Mouse (Mus musculus): ENCODE measurements around the gene Adcy10. TPM values are rescaled to one million over a fixed set of nuclear protein-coding genes. Genes with fewer than 3 reads are reported as not detected.

The Adcy10 gene
- total RNA-seq, 2 experiments from 2014 or later: 0.41 to 0.71 TPM

DNA sequence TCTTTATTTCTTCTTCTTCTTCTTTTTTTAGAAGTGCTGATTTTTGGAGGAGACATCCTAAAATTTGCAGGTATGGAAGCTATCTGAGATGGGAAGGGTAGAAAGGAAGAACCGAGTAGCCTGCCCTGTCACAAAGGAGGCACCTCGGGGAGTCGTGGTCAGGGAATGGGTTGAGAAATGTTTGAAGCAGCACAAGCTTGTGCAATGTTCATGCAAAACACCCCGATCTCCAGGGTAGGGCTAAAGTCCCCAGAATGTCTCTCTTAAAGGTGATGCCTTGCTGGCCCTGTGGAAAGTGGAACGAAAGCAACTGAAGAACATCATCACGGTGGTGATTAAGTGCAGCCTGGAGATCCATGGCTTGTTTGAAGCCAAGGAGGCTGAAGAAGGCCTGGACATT, 21.3 kb downstream of the Adcy10 start:
- no peak for DNase-seq (ENCODE audit: low spot score in 2 of 2)
- intact Hi-C loops (cut with DNase I): no loop called here

GRCm38 (mm10) chr1:165510161-165510560, 25.2 kb downstream of the Adcy10 start:
- intact Hi-C loops (cut with DNase I): no loop called here

GRCm38 (mm10) chr1:165520716-165521115, 35.7 kb downstream of the Adcy10 start:
- intact Hi-C loops (cut with DNase I): no loop called here
- no peak for DNase-seq (ENCODE audit: low spot score in 2 of 2)

More at GRCm38 (mm10) chr1:165510161-165510560, 25.2 kb downstream of the Adcy10 start:
- DNase-seq (ENCODE audit: low spot score in 2 of 2): no peak

GRCm38 (mm10) chr1:165536079-165536675, 51.2 kb downstream of the Adcy10 start:
- DNase-seq (ENCODE audit: low spot score in 2 of 2): peak in 1 of 2 experiments; percentile 11
- intact Hi-C loops (cut with DNase I): no loop called here

DNA sequence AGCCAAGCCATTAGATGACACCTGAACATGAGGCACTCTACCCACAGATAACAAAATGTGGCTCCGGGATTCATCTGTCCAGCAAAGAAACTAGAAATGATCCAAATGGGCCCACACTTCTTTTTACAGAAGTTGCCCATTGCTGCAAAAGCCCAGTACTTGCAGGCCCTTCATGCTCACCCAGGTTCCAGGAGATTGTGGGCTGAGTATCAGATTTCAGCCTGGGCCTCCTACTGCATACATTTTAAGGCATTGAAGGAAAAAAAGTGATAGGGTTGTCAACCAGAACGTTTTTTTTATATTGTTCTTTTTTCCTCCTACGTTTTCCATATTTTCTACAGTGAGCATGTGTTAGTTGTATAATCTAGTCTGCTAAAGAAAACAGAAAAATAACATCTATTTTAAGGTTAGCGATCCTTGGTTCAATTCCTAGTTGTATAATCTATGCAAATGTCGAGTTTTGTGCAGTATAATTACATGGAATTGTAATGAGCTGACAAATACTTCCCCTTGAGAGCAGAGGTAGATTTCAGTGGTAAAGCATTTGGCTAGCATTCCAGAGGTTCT, 52.3 kb downstream of the Adcy10 start:
- DNase-seq (ENCODE audit: low spot score in 2 of 2): peak in 1 of 2 experiments; percentile 68
- intact Hi-C loops (cut with DNase I): no loop called here

- peak; percentile 51 to 73 for DNase-seq (ENCODE audit: low spot score in 2 of 2)
- intact Hi-C loops (cut with DNase I): loop anchor here (5.0 kb wide), 1 partner anchor 94 kb away; the partner anchor contains the start of genes Dcaf6 and Mpc2
Measured at GRCm38 (mm10) chr1:165556711-165557110, 71.7 kb downstream of the Adcy10 start.

GRCm38 (mm10) chr1:165559073-165559472, 74.1 kb downstream of the Adcy10 start:
- DNase-seq (ENCODE audit: low spot score in 2 of 2): peak; percentile 77 to 94
- intact Hi-C loops (cut with DNase I): loop anchor here (5.0 kb wide), 1 partner anchor 97 kb away; the partner anchor contains the start of genes Dcaf6 and Mpc2

DNA sequence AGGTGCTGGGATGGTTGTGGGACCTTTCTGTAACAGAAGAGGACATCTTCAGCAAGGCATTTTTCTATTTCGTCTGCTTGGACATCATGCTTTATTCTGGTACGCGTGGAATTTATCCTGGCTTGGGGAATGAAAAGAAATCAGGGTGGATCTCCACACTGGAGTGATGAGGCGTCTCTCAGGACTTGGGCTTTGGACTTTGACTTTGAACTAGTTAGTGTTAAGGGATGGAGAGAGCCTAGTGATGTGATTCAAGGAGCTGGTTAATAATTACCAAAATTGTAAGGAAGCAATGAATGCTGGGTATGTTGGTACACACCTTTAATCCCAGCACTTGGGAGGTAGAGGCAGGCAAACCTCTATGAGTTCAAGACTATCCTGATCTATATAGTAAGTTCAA, 80.3 kb downstream of the Adcy10 start:
- intact Hi-C loops (cut with DNase I): no loop called here
- no peak for DNase-seq (ENCODE audit: low spot score in 2 of 2)

- intact Hi-C loops (cut with DNase I): no loop called here
- no peak for DNase-seq (ENCODE audit: low spot score in 2 of 2)
Measured at GRCm38 (mm10) chr1:165567466-165567865, 82.5 kb downstream of the Adcy10 start.

DNA sequence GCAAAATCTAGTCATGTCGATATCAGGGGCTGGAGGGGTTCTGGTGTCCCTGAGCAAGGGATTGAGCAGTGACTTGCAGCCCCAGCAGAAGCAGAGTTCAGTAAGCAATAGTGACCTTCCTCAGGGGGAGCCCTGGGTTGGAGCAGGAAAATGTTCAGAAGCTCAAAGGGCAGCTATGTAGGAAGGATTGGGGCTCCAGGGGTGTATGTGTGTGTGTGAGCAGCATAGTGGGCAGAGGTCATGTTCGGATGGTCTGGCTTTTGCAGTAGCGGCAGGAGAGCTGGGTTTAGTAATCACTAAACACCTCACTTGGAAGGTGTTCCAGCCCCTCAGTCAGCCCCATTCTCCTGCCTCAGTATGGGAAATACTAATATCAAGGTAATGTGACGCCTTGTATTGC, 91.0 kb downstream of the Adcy10 start:
- no peak for DNase-seq (ENCODE audit: low spot score in 2 of 2)
- intact Hi-C loops (cut with DNase I): no loop called here

- no peak for DNase-seq (ENCODE audit: low spot score in 2 of 2)
- intact Hi-C loops (cut with DNase I): no loop called here
Measured at GRCm38 (mm10) chr1:165576459-165577112, 91.6 kb downstream of the Adcy10 start.

DNA sequence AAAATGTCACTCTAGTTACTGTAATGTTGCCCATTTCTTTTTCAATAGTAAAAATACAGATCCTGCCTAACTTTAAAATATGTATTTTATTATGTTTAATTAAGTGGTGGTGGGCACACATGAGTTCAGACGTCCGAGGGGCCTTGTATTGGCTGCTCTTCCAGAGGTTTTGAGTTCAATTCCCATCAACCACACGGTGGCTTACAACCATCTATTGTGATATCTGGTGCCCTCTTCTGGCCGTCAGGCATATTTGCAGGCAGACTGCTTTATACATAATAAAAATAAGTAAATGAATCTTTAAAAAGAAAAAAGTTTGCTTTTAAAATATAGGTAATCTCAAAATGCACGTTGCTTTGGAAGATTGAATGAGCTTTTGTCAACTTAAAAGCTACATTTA, 94.3 kb downstream of the Adcy10 start:
- no peak for DNase-seq (ENCODE audit: low spot score in 2 of 2)
- intact Hi-C loops (cut with DNase I): no loop called here

- no peak for DNase-seq (ENCODE audit: low spot score in 2 of 2)
- intact Hi-C loops (cut with DNase I): loop anchor here (5.0 kb wide), 2 partner anchors 61 to 156 kb away; no protein-coding TSS in a partner anchor
Measured at GRCm38 (mm10) chr1:165581255-165581654, 96.3 kb downstream of the Adcy10 start.

DNA sequence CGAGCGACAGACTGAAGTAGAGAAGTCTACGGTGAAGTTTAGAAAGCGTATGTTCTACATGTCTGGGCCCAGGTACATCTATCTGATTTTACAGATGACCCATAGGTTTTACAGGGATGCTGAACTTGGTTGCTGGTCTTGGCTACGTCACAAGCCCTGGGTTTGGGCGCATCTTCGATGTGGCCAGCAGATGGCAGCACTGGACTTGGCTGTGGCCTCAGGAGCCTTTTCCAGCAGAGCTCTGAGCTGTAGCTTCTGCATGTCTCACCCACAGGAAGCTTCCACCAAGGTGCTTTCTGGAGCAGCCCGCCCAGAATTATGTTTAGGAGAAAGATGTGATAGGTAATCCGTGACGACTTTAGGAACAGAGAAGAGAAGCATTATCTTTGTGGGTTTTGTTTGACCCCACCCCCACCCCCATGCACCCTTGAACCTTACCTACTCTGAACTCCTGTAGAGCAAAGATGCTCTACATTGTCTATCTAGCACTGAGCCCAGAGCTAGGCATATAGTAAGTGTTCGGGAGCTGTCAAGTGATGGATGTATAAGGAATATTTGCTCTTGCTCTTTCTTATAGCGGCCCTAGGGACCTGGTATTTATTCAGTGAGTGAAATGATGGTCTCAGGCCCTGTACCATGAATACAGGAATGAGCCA, 98.7 kb downstream of the Adcy10 start:
- DNase-seq (ENCODE audit: low spot score in 2 of 2): peak; percentile 90 to 94
- intact Hi-C loops (cut with DNase I): loop anchor here (1.0 to 5.0 kb wide), 3 partner anchors 59 to 154 kb away; no protein-coding TSS in a partner anchor

DNA sequence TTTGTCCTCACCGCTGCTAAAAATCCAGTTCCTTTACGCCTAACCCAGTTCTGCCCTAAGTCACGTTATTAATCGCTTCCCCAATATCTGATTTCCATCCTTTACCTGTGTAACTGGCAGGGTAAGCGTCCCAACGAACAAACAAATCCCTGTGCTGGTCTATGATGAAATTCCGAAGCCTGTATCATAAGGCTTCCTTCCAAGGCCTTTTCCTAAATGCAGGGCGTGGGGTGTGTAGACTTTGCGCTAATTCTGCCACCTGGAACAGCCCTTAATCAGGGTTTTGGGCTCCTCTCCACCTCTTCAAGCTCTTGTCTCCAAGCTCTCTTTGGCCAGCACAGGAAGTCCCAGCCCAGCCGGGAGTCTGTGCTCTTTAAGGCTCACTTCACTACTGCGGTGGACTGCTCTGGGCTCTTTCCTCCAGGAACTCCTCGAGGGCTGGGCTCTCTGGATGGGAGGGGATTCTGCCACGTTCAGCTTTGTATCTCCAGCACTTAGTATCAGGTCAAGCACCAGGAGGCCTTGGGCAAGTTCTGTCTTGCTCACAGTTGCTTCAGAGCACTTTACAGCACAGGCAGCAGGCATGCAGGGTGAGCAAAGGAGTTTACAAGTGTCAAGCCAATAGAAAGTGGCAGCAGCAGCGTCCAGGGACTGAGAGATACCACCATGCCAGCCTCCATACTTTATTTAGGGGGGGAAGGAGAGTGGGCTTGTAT, 100.6 kb downstream of the Adcy10 start:
- DNase-seq (ENCODE audit: low spot score in 2 of 2): no peak
- intact Hi-C loops (cut with DNase I): no loop called here

DNA sequence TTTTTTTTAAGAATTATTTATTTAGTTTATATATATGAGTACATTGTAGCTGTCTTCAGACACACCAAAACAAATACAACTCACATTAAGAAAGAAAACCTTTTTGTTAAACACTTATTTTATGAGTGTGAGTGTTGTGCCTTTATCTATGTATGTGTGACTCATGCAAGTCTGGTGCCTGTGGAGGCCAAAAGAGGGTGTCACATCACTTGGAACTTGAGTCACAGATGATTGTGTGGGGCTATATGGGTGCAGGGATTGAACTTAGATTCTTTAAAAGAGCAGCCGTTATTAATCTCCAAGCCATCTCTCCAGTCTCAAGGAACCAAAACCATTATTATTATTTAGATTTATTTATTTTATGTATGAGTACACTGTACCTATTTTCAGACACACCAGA, 101.4 kb downstream of the Adcy10 start:
- DNase-seq (ENCODE audit: low spot score in 2 of 2): no peak
- intact Hi-C loops (cut with DNase I): no loop called here

GRCm38 (mm10) chr1:165587845-165588244, 102.9 kb downstream of the Adcy10 start:
- no peak for DNase-seq (ENCODE audit: low spot score in 2 of 2)
- intact Hi-C loops (cut with DNase I): no loop called here

DNA sequence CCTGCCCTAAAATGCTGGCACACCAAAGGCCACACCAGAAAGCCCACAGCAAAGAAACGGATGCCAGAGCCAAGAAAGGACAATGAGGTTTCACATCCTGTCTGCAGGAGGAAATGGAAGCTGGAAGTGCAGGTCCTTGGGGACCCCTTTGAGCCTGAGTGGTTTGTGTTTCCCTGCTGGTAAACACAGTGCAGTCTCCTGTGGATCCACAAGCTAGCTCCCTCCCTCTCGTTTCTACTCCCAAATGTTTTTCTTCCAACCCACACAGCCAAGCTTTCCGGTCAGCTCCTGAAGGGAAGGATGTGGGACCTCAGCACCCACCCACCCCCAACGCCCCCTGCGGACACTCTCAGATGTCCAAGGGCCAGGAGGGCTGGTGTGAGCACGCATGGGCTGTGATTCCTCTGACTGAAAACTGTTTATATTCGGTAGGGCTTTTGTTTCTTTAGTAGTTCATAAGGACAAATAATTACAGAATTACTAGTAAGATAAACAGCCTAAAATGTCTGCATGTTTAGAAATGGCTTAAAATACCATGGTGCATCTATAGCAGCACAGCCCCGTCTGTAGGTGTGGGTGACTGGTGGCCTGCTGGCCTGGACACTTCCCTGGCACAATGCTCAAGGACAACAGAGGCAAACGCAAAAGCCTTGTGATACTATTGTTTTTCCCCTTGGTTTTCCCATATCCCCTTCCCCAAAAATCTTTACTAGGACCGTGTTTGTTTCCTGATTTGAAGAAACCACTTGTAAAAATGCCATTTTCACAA, 104.5 kb downstream of the Adcy10 start:
- intact Hi-C loops (cut with DNase I): no loop called here
- no peak for DNase-seq (ENCODE audit: low spot score in 2 of 2)

GRCm38 (mm10) chr1:165590760-165591159, 105.8 kb downstream of the Adcy10 start:
- intact Hi-C loops (cut with DNase I): no loop called here
- DNase-seq (ENCODE audit: low spot score in 2 of 2): no peak

Measured in left cerebral cortex, postnatal 25 days (tissue).